Mouse (Mus musculus) heart, postnatal 0 days (tissue): Measurements from ENCODE around the gene Patj. TPM values are rescaled to one million over a fixed set of nuclear protein-coding genes. Genes with fewer than 3 reads are reported as not detected.

Experiments
- ATAC-seq: fragments of 200-750 bp; cut with Nextera tagmentation; 2 replicates; pipeline ENCODE4 v1.8.0; 2017; ENCODE audit warnings: low read depth, moderate number of reproducible peaks, moderate library complexity; ENCODE audit not compliant: insufficient read depth
- DNase-seq: peaks from one replicate; pipeline ENCODE4 v3.0.0-alpha.2; 2016; ENCODE audit warnings: low spot score
- H3K27ac ChIP-seq: fragments of 300-500 bp; sonication (generic); 2 replicates; pipeline ENCODE4 v1.5.1; 2014; ENCODE audit warnings: low read depth, mild to moderate bottlenecking
- H3K27me3 ChIP-seq: fragments of 300-500 bp; sonication (generic); 2 replicates; pipeline ENCODE4 v1.6.1; 2014; ENCODE audit warnings: low read length, mixed read lengths; ENCODE audit not compliant: control insufficient read depth, insufficient read depth
- H3K36me3 ChIP-seq: fragments of 300-500 bp; sonication (generic); replicated peaks from 2 replicates; pipeline ENCODE4 v1.6.1; 2014; ENCODE audit warnings: low read length, mixed read lengths; ENCODE audit not compliant: control insufficient read depth, insufficient read depth
- H3K4me1 ChIP-seq: fragments of 300-500 bp; sonication (generic); 2 replicates; pipeline ENCODE4 v1.6.1; 2014; ENCODE audit warnings: antibody characterized with exemption; ENCODE audit not compliant: control insufficient read depth, insufficient read depth
- H3K4me2 ChIP-seq: fragments of 300-500 bp; sonication (generic); 2 replicates; pipeline ENCODE4 v1.6.1; 2014; ENCODE audit warnings: low read depth, mild to moderate bottlenecking, low read length, moderate library complexity
- H3K4me3 ChIP-seq: fragments of 300-500 bp; sonication (generic); 2 replicates; pipeline ENCODE4 v1.5.1; 2014; ENCODE audit warnings: low read depth, low read length
- H3K9ac ChIP-seq: fragments of 300-500 bp; sonication (generic); replicated peaks from 2 replicates; pipeline ENCODE4 v1.6.1; 2014; ENCODE audit warnings: low read depth, low read length, mixed read lengths
- H3K9me3 ChIP-seq: fragments of 300-500 bp; sonication (generic); replicated peaks from 2 replicates; pipeline ENCODE4 v1.6.1; 2016; ENCODE audit warnings: low read length; ENCODE audit not compliant: control insufficient read depth
- CTCF ChIP-seq: IDR thresholded peaks from 2 replicates; pipeline ENCODE4 v1.5.1; 2016; ENCODE audit warnings: antibody characterized with exemption, control low read depth, low read depth
- EP300 ChIP-seq: IDR thresholded peaks from 2 replicates; pipeline ENCODE4 v1.6.1; 2016; ENCODE audit warnings: antibody characterized with exemption, low read depth
- WGBS: fragments of 180-500 bp; shearing (Covaris S2); extraction: QIAGEN DNeasy Blood & Tissue Kit; methylation state at CpG from one replicate; pipeline ENCODE4 v1.1.7; 2014; 5-methylcytosine and 5-hydroxymethylcytosine counted together
- polyA plus RNA-seq: library from polyadenylated mRNA; unstranded; fragments of >200 nt; fragmentation: Nextera tagmentation; extraction: Ambion mirVana; gene quantifications from 2 replicates; pipeline ENCODE4 v1.2.1, GENCODE M21; 2015
- total RNA-seq: library from RNA; depleted of rRNA; stranded (reverse); fragments of >200 nt; gene quantifications from 2 replicates; pipeline ENCODE4 v1.2.3, GENCODE M21; 2014; ENCODE audit warnings: low replicate concordance

Patj gene
- total and polyA plus RNA-seq, 2 experiments from 2014 or later, result 5.2 to 1,302 TPM

- H3K4me2 ChIP-seq, result no peak overlapping the region
- no peak for TF ChIP-seq EP300
- TF ChIP-seq CTCF, result no peak
- peaks cover 30% of the 10 kb centered on the region for H3K4me1 ChIP-seq
- ATAC-seq, result no peak
- H3K9ac ChIP-seq, result no peak overlapping the region
- 87% methylated on average over 6 of the region's 6 CpGs for WGBS
- H3K27me3 ChIP-seq, result no peaks in the 10 kb centered on the region
- no peaks in the 10 kb centered on the region for H3K36me3 ChIP-seq
- H3K9me3 ChIP-seq, result no peaks in the 10 kb centered on the region
- no peak for DNase-seq
- H3K4me3 ChIP-seq, result no peak overlapping the region
- no peak overlapping the region for H3K27ac ChIP-seq
Observed at GRCm38 (mm10) chr4:98566741-98567140, 171.2 kb downstream of the Patj start.

- H3K4me1 ChIP-seq, result peaks cover 26% of the 10 kb centered on the region
- ATAC-seq (no peak), DNase-seq (no peak)
- no peak overlapping the region for H3K4me2 ChIP-seq
- 95% methylated on average over 9 of the region's 9 CpGs for WGBS
- no peaks in the 10 kb centered on the region for H3K36me3 ChIP-seq
- no peak for TF ChIP-seq CTCF
- TF ChIP-seq EP300, result no peak
- H3K27me3 ChIP-seq, result no peaks in the 10 kb centered on the region
- H3K9me3 ChIP-seq, result no peaks in the 10 kb centered on the region
- H3K9ac ChIP-seq, result no peak overlapping the region
- H3K27ac ChIP-seq, result no peak overlapping the region
- H3K4me3 ChIP-seq, result no peak overlapping the region
Observed at GRCm38 (mm10) chr4:98567457-98567856, 171.9 kb downstream of the Patj start.

GRCm38 (mm10) chr4:98569904-98570303 is 174.3 kb downstream of the Patj start:
- Histone ChIP-seq H3K27ac (no peak overlapping the region), H3K9ac (no peak overlapping the region), H3K27me3 (no peaks in the 10 kb centered on the region), H3K9me3 (no peaks in the 10 kb centered on the region), H3K4me2 (no peak overlapping the region), H3K4me3 (no peak overlapping the region), H3K36me3 (no peaks in the 10 kb centered on the region), H3K4me1 (peaks cover 9% of the 10 kb centered on the region)
- TF ChIP-seq EP300 (no peak), CTCF (no peak)
- ATAC-seq (no peak), DNase-seq (no peak)
- 31% methylated on average over 4 of the region's 4 CpGs for WGBS

GRCm38 (mm10) chr4:98577275-98577674 is 181.7 kb downstream of the Patj start:
- Histone ChIP-seq H3K4me2 (no peak overlapping the region), H3K36me3 (no peaks in the 10 kb centered on the region), H3K9ac (no peak overlapping the region), H3K4me1 (0 out of 2 replicates have a peak, but pooled peaks cover 3% of the 10 kb centered on the region), H3K27me3 (no peaks in the 10 kb centered on the region), H3K27ac (no peak overlapping the region), H3K4me3 (no peak overlapping the region), H3K9me3 (no peaks in the 10 kb centered on the region)
- no peak for ATAC-seq
- TF ChIP-seq EP300, result no peak
- no peak for DNase-seq

- no peak overlapping the region for H3K4me2 ChIP-seq
- H3K9ac ChIP-seq, result no peak overlapping the region
- TF ChIP-seq EP300 (no peak), CTCF (no peak)
- 69% methylated on average over 3 of the region's 3 CpGs for WGBS
- ATAC-seq (no peak), DNase-seq (no peak)
- no peaks in the 10 kb centered on the region for H3K27me3 ChIP-seq
- H3K27ac ChIP-seq, result no peak overlapping the region
- H3K36me3 ChIP-seq, result no peaks in the 10 kb centered on the region
- H3K4me3 ChIP-seq, result no peak overlapping the region
- H3K4me1 ChIP-seq, result 0 out of 2 replicates have a peak, but pooled peaks cover 3% of the 10 kb centered on the region
- no peaks in the 10 kb centered on the region for H3K9me3 ChIP-seq
Observed at GRCm38 (mm10) chr4:98577957-98578541, 182.5 kb downstream of the Patj start.

- Histone ChIP-seq H3K27ac (no peak overlapping the region), H3K9ac (no peak overlapping the region), H3K4me3 (no peak overlapping the region), H3K9me3 (no peaks in the 10 kb centered on the region), H3K4me1 (0 out of 2 replicates have a peak, but pooled peaks cover 3% of the 10 kb centered on the region), H3K4me2 (no peak overlapping the region), H3K27me3 (no peaks in the 10 kb centered on the region), H3K36me3 (no peaks in the 10 kb centered on the region)
- TF ChIP-seq EP300 (no peak), CTCF (no peak)
- DNase-seq (no peak), ATAC-seq (no peak)
- WGBS, result 70% methylated on average over 8 of the region's 8 CpGs
Observed at GRCm38 (mm10) chr4:98581456-98581855, 185.9 kb downstream of the Patj start.
